Mouse (Mus musculus): ENCODE results near the gene Fzd2. TPM values are rescaled to one million over a fixed set of nuclear protein-coding genes. Genes with fewer than 3 reads are reported as not detected.
A peak's percentile ranks its signal among the peaks of the same experiment; 100 is the strongest.
"Not testable (repeated sequence)": the region's sequence is repeated elsewhere in the genome, so short reads cannot be mapped to it uniquely, and the experiment has no call there.

Gene Fzd2
- 0.17 and 0.22 TPM in 2 replicates for polyA plus RNA-seq (2015; fragmentation: Nextera tagmentation; extraction: Ambion mirVana)

DNA sequence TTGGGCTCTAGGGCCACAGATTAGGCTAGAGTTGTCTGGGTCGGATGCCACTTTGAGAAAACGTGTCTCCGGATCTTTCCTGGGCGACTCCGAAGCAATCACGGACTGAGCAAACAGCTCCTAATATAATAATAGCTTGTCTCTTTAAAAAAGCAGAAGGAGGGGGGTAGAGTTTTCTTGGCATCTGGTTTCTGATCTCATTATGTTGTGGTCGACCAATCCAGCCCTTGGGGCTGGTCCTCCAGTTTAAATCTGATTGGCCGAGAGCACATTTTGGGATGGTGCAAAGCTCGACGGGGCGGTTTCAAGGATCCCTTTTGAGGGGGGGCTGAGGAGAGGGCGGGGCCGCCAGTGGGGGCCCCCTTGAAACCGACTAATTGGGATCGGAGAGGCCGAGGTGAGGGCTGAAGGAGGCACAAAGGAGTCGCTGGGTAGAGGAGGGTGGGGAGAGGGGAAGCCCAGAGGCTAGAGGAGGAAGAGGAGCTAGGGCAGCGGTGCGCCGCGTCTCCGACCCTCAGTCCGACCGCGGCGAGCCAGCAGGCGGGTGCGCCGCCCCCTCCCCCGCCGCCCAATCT, at the start of gene Fzd2:
Gene Fzd2 (plus strand): TSS at position 387 of the 575 bp plus-strand sequence.
- TF ChIP-seq CTCF (IDR thresholded peaks at IDR 0.05; ENCODE audit: low read depth) = no peak
- no peak for TF ChIP-seq EP300 (IDR thresholded peaks at IDR 0.05; ENCODE audit: low read depth)
- Histone ChIP-seq H3K4me2 (ENCODE audit: low read depth, low read length) (peak within 1 kb of the TSS; percentile 67), H3K4me3 (ENCODE audit: low read depth, low read length) (peak within 1 kb of the TSS; percentile 48), H3K9ac (replicated peaks) (0 out of 2 replicates have a peak within 1 kb of the TSS, but pooled peaks have one; percentile 7), H3K27me3 (ENCODE audit: insufficient read depth, low read length) (peaks cover 75% of the 10 kb centered on the region), H3K27ac (ENCODE audit: low read depth) (peak within 1 kb of the TSS; percentile 16; the same call in 1 of the 2 replicates), H3K36me3 (replicated peaks; ENCODE audit: insufficient read depth, low read length) (no peaks in the 10 kb centered on the region), H3K4me1 (ENCODE audit: insufficient read depth) (peaks cover 3% of the 10 kb centered on the region; the same call in 1 of the 2 replicates), H3K9me3 (ENCODE audit: low read length) (no peaks in the 10 kb centered on the region)
- under 1% methylated on average over 27 of the region's 31 CpGs for WGBS (ENCODE audit: insufficient replicate concordance)
- ATAC-seq (peak; percentile 66), DNase-seq (peak; percentile 40)

GRCm38 (mm10) chr11:102555400-102556030, 48.7 kb upstream of the Fzd2 start:
- WGBS (ENCODE audit: insufficient replicate concordance) = under 1% methylated on average over 38 of the region's 39 CpGs
- peak; percentile 50 for ATAC-seq
- DNase-seq = no peak

GRCm38 (mm10) chr11:102556031-102556715, 48.0 kb upstream of the Fzd2 start, which contains the start of gene Gpatch8:
Gene Gpatch8 (minus strand): TSS chr11:102556392.
- H3K9me3 ChIP-seq (ENCODE audit: low read length) = no peaks in the 10 kb centered on the region
- peak within 1 kb of the TSS; percentile 92 for H3K27ac ChIP-seq (ENCODE audit: low read depth)
- H3K4me1 ChIP-seq (ENCODE audit: insufficient read depth) = peaks cover 11% of the 10 kb centered on the region
- no peaks in the 10 kb centered on the region for H3K27me3 ChIP-seq (ENCODE audit: insufficient read depth, low read length)
- DNase-seq = peak; percentile 95
- H3K4me2 ChIP-seq (ENCODE audit: low read depth, low read length) = peak within 1 kb of the TSS; percentile 86
- TF ChIP-seq CTCF (IDR thresholded peaks at IDR 0.05; ENCODE audit: low read depth) = no peak
- TF ChIP-seq EP300 (IDR thresholded peaks at IDR 0.05; ENCODE audit: low read depth) = no peak
- no peaks in the 10 kb centered on the region; the same call in 1 of the 2 replicates for H3K36me3 ChIP-seq (replicated peaks; ENCODE audit: insufficient read depth, low read length)
- peak; percentile 98 for ATAC-seq
- WGBS (ENCODE audit: insufficient replicate concordance) = 1% methylated on average over 47 of the region's 55 CpGs
- peak within 1 kb of the TSS; percentile 97 for H3K9ac ChIP-seq (replicated peaks)
- H3K4me3 ChIP-seq (ENCODE audit: low read depth, low read length) = peak within 1 kb of the TSS; percentile 93

More at GRCm38 (mm10) chr11:102555400-102556030, 48.7 kb upstream of the Fzd2 start:
- Histone ChIP-seq H3K9me3 (ENCODE audit: low read length) (no peaks in the 10 kb centered on the region), H3K4me2 (ENCODE audit: low read depth, low read length) (peak overlapping the region; percentile 86), H3K27ac (ENCODE audit: low read depth) (peak overlapping the region; percentile 92), H3K4me3 (ENCODE audit: low read depth, low read length) (peak overlapping the region; percentile 93), H3K9ac (replicated peaks) (peak overlapping the region; percentile 97), H3K4me1 (ENCODE audit: insufficient read depth) (peaks cover 11% of the 10 kb centered on the region), H3K36me3 (replicated peaks; ENCODE audit: insufficient read depth, low read length) (no peaks in the 10 kb centered on the region; the same call in 1 of the 2 replicates), H3K27me3 (ENCODE audit: insufficient read depth, low read length) (no peaks in the 10 kb centered on the region)
- TF ChIP-seq EP300 (IDR thresholded peaks at IDR 0.05; ENCODE audit: low read depth) (no peak), CTCF (IDR thresholded peaks at IDR 0.05; ENCODE audit: low read depth) (no peak)

- 8% methylated on average over 3 of the region's 3 CpGs for WGBS (ENCODE audit: insufficient replicate concordance)
- Histone ChIP-seq H3K36me3 (replicated peaks; ENCODE audit: insufficient read depth, low read length) (no peaks in the 10 kb centered on the region; the same call in 1 of the 2 replicates), H3K4me3 (ENCODE audit: low read depth, low read length) (peak overlapping the region; percentile 93), H3K4me2 (ENCODE audit: low read depth, low read length) (peak overlapping the region; percentile 86), H3K9me3 (ENCODE audit: low read length) (no peaks in the 10 kb centered on the region), H3K27ac (ENCODE audit: low read depth) (peak overlapping the region; percentile 92), H3K27me3 (ENCODE audit: insufficient read depth, low read length) (no peaks in the 10 kb centered on the region), H3K4me1 (ENCODE audit: insufficient read depth) (peaks cover 11% of the 10 kb centered on the region), H3K9ac (replicated peaks) (peak overlapping the region; percentile 97)
- DNase-seq = no peak
- TF ChIP-seq CTCF (IDR thresholded peaks at IDR 0.05; ENCODE audit: low read depth) (no peak), EP300 (IDR thresholded peaks at IDR 0.05; ENCODE audit: low read depth) (no peak)
- no peak for ATAC-seq
Measured at GRCm38 (mm10) chr11:102556716-102557074, 47.5 kb upstream of the Fzd2 start.

GRCm38 (mm10) chr11:102557386-102557785, 46.8 kb upstream of the Fzd2 start:
- 90% methylated on average over 1 of the region's 1 CpGs for WGBS (ENCODE audit: insufficient replicate concordance)
- Histone ChIP-seq H3K9me3 (ENCODE audit: low read length) (no peaks in the 10 kb centered on the region), H3K27ac (ENCODE audit: low read depth) (no peak overlapping the region), H3K4me1 (ENCODE audit: insufficient read depth) (peaks cover 11% of the 10 kb centered on the region), H3K4me2 (ENCODE audit: low read depth, low read length) (no peak overlapping the region), H3K27me3 (ENCODE audit: insufficient read depth, low read length) (no peaks in the 10 kb centered on the region), H3K9ac (replicated peaks) (no peak overlapping the region), H3K36me3 (replicated peaks; ENCODE audit: insufficient read depth, low read length) (no peaks in the 10 kb centered on the region; the same call in 1 of the 2 replicates), H3K4me3 (ENCODE audit: low read depth, low read length) (no peak overlapping the region)
- DNase-seq (no peak), ATAC-seq (no peak)
- no peak for TF ChIP-seq CTCF (IDR thresholded peaks at IDR 0.05; ENCODE audit: low read depth)
- no peak for TF ChIP-seq EP300 (IDR thresholded peaks at IDR 0.05; ENCODE audit: low read depth)

GRCm38 (mm10) chr11:102558704-102559103, 45.5 kb upstream of the Fzd2 start:
- WGBS (ENCODE audit: insufficient replicate concordance) = 82% methylated on average over 4 of the region's 5 CpGs
- H3K27ac ChIP-seq (ENCODE audit: low read depth) = no peak overlapping the region

DNA sequence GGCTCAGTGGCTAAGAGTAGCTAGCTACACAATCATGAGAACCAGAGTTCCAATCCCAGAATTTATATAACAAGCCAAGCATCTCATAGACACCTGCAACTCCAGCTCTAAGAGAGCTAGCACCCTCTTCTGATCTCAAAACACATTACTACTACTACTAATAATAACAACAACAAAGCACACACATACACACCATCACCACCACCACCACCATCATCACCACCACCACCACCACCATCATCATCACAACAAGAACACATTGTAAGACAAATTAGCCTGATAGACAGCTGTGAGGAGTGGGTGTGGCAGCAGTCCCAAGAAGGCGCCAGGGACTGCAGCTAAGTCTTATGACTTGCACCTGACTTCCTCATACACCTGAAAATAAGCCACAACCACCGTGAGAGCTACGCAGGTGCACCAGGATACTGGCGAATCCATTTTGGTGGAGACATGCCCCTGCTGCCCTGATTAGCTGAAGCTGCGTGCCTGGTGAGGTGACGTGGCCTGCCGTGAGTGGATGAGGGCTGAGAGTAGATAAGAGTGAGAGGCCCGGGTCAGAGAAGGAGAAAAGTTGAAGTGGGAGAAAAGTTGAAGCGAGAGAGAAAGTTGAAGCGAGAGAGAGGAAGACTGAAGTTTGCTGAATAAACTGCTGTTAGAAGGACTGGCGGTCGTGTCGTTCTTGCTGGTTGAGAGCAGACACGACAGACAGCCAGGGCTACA, 39.1 kb upstream of the Fzd2 start:
- H3K36me3 ChIP-seq (replicated peaks; ENCODE audit: insufficient read depth, low read length); H3K4me2 ChIP-seq (ENCODE audit: low read depth, low read length); H3K4me3 ChIP-seq (ENCODE audit: low read depth, low read length); H3K9me3 ChIP-seq (ENCODE audit: low read length); DNase-seq; H3K27me3 ChIP-seq (ENCODE audit: insufficient read depth, low read length); H3K4me1 ChIP-seq (ENCODE audit: insufficient read depth); ATAC-seq; H3K9ac ChIP-seq (replicated peaks): not testable (repeated sequence)
- peak overlapping the region; percentile 22; the same call in 1 of the 2 replicates for H3K27ac ChIP-seq (ENCODE audit: low read depth)
- WGBS (ENCODE audit: insufficient replicate concordance) = 51% methylated on average over 14 of the region's 14 CpGs

More at GRCm38 (mm10) chr11:102558704-102559103, 45.5 kb upstream of the Fzd2 start:
- TF ChIP-seq CTCF (IDR thresholded peaks at IDR 0.05; ENCODE audit: low read depth) (no peak), EP300 (IDR thresholded peaks at IDR 0.05; ENCODE audit: low read depth) (no peak)
- Histone ChIP-seq H3K9ac (replicated peaks) (no peak overlapping the region), H3K4me3 (ENCODE audit: low read depth, low read length) (no peak overlapping the region), H3K36me3 (replicated peaks; ENCODE audit: insufficient read depth, low read length) (no peaks in the 10 kb centered on the region; the same call in 1 of the 2 replicates), H3K4me2 (ENCODE audit: low read depth, low read length) (no peak overlapping the region), H3K27me3 (ENCODE audit: insufficient read depth, low read length) (no peaks in the 10 kb centered on the region), H3K9me3 (ENCODE audit: low read length) (no peaks in the 10 kb centered on the region), H3K4me1 (ENCODE audit: insufficient read depth) (peaks cover 11% of the 10 kb centered on the region)
- DNase-seq (no peak), ATAC-seq (no peak)
